Mouse (Mus musculus) adrenal gland, adult 8-10 months (tissue): Measurements from ENCODE around the gene Prn. TPM values are rescaled to one million over a fixed set of nuclear protein-coding genes. Genes with fewer than 3 reads are reported as not detected.

ENCODE experiments used
- DNase-seq: peaks from one replicate; pipeline ENCODE4 v3.0.0; 2022
- total RNA-seq, 4 experiments: library from RNA; stranded (reverse); gene quantifications; 2 replicates each; pipeline ENCODE4 v1.2.4; 2022

Gene Prn
- total RNA-seq, result not detected

DNA sequence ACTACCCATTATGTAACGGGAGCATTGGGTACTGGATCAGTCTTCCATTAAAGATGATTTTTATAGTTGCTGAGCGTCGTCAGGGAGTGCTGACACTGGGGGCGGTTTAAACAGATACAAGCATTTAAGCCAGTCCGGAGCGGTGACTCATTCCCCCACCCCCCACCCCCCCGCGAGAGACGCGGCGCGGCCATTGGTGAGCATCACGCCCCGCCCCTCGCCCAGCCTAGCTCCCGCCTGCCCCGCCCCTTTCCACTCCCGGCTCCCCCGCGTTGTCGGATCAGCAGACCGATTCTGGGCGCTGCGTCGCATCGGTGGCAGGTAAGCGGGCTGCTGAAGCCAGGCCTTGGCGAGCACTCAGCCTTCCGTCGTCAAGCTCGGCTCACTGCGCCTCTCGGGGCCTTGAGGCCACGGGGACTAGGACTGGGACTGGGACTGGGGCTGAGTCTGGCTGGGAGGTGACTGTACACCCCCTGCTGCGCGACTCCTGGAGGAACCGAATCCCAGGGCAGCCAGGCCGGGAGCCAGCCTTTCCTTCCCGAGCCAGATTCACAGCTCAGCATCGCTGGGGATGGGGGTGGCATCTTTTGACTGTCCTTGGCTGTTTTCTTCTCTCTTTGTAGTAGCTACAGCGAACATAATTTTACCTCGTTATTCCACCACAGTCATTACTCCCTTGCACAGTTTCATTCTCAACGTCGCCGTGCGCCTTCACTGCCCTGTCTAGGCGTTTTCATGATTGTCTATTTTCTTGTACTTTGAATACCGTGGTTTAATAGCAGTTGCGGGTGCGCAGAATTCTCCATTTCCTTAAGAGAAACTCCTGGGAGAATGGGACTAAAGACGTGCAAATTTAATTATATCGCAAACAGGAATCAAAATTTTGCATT is at the start of gene Prn, which contains the start of gene Prnp:
Gene Prn (plus strand): TSS at position 275 of the 890 bp plus-strand sequence.
Gene Prnp (plus strand): TSS at position 246 of the 890 bp plus-strand sequence.
- peak; percentile 80 for DNase-seq

DNA sequence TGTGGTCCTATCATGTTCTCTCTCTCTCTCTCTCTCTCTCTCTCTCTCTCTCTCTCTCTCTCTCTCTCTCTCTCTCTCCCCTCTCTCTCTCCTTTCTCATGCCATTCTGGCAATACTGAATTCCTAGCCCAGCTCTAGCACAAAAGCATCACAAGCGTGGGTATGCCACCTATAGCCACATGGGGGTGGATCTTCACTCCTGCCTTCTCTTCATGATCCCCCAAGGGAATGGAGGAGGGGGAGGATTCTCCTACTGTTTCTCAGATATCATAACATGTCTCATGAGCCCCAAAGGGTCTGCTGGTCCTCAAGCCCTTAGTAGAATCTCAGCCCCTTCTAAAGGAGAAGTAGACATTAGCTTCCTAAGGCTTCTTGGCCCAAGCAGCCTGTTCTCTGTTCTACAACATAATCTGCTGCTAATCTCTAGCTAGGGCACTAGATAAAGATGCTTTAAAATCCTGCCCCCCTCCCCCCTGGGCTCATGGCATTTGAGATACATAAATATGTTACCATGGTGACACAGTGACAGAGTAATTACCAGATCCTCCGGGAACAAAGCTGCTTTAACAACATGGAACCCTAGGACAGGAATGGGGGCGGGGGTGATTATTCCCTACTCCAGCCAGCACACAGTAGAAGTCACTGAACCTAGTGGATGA is 47.0 kb upstream of the Prn start:
- DNase-seq, result no peak

- DNase-seq, result peak; percentile 36
These were observed 46.3 kb upstream of the Prn start for GRCm38 (mm10) chr2:131863472-131863871.

- DNase-seq, result no peak
These were observed 45.4 kb upstream of the Prn start for GRCm38 (mm10) chr2:131864262-131864796.

GRCm38 (mm10) chr2:131866676-131867075 is 43.1 kb upstream of the Prn start:
- DNase-seq, result no peak

DNA sequence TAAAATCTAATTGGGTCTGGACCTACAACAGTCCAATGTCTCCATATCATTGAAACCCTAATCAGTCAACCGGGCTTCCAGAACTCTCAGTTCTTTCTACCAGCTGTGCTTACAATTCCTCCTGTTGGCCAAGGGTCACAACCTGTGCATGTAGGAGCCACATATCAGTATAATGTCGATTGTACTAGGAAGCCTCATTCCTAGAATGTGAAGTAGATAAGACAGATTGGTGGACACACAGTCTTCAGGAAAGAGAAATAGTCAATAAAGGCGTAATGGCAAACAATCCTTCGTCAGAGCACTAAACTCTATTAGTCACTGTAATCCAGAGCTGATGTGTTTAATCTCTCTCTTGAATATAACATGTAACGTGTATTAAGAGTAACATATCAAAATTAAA is 40.8 kb upstream of the Prn start:
- no peak for DNase-seq

- no peak for DNase-seq
These were observed 36.4 kb upstream of the Prn start for GRCm38 (mm10) chr2:131873376-131873775.

- DNase-seq, result no peak
These were observed 33.0 kb upstream of the Prn start for GRCm38 (mm10) chr2:131876551-131877265.

- no peak for DNase-seq
These were observed 28.0 kb upstream of the Prn start for GRCm38 (mm10) chr2:131881766-131882165.

GRCm38 (mm10) chr2:131883136-131883535 is 26.6 kb upstream of the Prn start:
- no peak for DNase-seq

- no peak for DNase-seq
These were observed 23.1 kb upstream of the Prn start for GRCm38 (mm10) chr2:131886503-131887160.

DNA sequence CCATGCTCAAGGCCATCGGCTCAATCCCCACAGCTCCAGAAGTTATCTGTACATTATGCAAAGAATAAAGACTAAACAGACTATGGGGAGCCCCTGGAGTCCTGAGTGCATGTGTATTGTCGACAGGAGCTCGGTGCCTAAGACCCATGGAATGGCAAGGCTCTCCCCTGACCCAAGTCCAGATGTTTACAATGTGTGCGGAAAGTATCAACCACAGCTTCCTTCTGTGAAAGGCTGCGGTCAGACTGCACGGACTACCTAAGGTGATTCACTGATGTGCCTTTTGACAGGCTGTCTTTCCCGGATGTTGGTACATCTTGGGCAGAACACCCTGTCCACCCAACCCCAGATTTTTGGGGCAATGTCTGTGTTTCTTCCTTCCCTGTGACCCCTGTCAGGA is 21.5 kb upstream of the Prn start:
- no peak for DNase-seq

DNA sequence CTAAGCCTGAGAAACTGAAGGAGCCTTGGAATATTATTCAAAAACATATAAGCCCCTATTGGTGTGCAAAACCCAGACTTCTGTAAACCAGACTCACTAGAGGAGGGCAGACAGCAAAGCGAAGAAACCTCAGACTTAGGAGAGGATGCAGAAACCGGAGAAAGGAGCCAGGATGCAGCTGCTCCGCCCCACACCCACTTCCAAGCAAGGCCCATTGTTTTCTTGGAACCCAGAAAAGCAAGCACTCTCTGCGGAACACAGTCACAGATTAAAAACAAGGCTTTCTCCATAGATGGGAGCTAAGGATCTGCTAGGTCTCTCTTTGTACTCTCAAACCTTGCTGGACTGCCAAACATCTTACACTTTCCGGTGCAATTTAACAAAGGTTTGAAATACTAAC is 17.2 kb upstream of the Prn start:
- no peak for DNase-seq

GRCm38 (mm10) chr2:131895106-131895505 is 14.7 kb upstream of the Prn start:
- DNase-seq, result no peak

GRCm38 (mm10) chr2:131896011-131896410 is 13.7 kb upstream of the Prn start:
- no peak for DNase-seq

DNA sequence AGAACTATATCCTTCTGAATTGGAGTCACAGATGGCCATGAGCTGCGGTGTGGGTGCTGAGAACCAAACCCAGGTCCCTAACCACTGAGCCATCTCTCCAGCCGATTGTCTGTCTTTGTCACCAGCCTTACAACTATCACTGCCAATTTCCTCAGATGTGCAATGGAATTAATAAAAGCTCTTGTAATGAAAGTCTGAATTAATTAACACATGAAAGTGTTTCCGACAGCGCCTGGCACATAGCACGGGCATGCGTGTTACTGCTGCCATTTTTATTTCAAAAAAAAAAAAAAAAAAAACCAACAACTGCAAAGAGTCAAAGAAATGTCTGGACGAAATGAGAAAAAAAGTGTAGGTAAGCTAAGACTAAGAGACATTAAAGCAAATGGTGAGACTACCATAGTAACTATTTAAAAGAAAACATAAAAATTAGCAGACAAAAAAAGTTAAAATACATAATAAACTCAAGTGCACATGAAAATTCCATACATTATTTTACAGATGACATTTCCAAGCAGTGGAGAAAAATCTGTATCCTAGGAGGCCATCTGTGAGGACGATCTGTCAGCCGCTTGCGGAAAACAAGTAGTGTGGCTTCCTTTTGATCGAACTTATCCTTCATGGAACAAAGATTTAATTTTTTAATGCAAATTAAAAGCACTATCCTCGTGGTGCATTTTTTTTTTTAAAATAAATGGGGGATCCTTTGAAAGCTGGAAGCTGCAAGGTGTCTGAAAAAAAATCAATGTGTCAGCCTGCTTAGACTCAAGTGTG is 12.2 kb upstream of the Prn start:
- DNase-seq, result no peak

DNA sequence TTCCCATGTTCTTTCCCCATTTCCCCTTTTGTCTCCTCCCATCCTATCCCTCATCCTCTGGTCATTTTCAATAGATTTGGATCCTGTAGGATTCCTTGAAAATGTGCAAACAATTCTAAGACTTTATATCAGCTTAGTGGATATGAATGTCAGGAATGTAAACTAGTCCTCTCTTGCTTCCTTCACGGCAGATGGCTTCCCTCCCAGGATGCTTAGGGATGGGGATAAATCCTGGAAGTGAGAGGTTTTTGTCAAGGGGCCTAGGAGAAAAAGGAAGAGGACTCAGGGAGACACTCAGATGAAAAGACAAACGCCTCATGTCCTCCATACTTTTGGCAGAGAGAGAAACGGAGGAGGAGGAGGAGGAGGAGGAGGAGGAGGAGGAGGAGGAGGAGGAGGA is 7.3 kb upstream of the Prn start:
- DNase-seq, result no peak

DNA sequence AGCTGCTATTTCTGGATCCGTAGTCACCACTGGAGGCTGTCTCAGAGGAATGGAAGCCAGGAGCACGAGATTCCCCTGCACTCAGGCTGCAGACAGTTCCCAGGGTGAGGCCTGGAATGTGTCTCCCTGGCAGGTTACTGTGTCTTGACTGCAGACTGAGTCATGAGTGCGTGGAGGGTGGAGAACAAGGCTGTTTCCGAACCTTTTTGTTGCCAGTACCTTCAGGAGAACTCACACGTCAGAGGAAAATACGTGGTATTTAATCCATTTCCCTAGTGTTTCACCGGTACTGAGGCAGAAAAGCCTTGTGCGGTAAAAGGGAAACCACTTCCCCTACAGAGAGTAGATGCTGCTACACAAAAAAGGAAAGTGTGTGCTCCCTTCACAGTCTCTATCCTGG is 6.9 kb upstream of the Prn start:
- DNase-seq, result no peak

DNA sequence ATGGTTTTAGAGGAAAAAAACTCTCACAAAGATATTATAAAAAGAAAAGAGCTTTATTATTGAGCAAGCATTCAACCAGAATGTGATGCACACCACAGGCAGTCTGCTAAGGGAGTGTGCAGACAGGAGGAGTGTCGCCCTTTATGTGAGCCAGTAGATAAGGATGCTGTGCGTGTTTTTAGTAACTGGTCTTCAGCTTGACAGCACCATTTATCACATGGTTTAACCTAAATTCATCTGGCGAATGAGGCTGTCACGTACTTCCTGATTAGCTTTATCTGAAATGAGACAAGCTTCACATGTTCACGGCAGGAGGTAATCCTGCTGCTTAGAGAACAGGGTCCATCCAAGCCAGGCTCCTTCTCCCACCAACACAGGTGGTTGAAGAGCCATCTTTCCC is 4.7 kb upstream of the Prn start:
- DNase-seq, result no peak

- DNase-seq, result no peak
These were observed 4.0 kb upstream of the Prn start for GRCm38 (mm10) chr2:131905776-131906175.

- DNase-seq, result no peak
These were observed 3.5 kb upstream of the Prn start for GRCm38 (mm10) chr2:131906266-131906665.

GRCm38 (mm10) chr2:131906846-131907245 is 2.9 kb upstream of the Prn start:
- DNase-seq, result peak; percentile 33
